Mouse (Mus musculus) c-Kit-negative CD71-positive TER-119-positive erythroid progenitor cells, embryonic 14.5 days (primary cell): ENCODE data around the gene Cacna1f.

Experiments used
- DNase-seq: peaks from one replicate; pipeline ENCODE4 v3.0.0-alpha.2; 2013; ENCODE audit warnings: low read depth, low spot score

Cacna1f gene

GRCm38 (mm10) chrX:7606783-7607182 is at the start of gene Cacna1f:
Gene Cacna1f (plus strand): TSS chrX:7607083.
- no peak for DNase-seq

GRCm38 (mm10) chrX:7563076-7563475 is 43.8 kb upstream of the Cacna1f start:
- DNase-seq, result no peak

GRCm38 (mm10) chrX:7566352-7566751 is 40.5 kb upstream of the Cacna1f start:
- no peak for DNase-seq

- no peak for DNase-seq
Observed at GRCm38 (mm10) chrX:7567491-7567890, 39.4 kb upstream of the Cacna1f start.

- DNase-seq, result no peak
Observed at GRCm38 (mm10) chrX:7570481-7571175, 36.3 kb upstream of the Cacna1f start.

- DNase-seq, result no peak
Observed at GRCm38 (mm10) chrX:7571565-7572136, 35.2 kb upstream of the Cacna1f start.

GRCm38 (mm10) chrX:7572466-7572865 is 34.4 kb upstream of the Cacna1f start:
- no peak for DNase-seq

- DNase-seq, result no peak
Observed at GRCm38 (mm10) chrX:7573176-7574086, 33.5 kb upstream of the Cacna1f start, which contains the start of gene Foxp3. Gene Foxp3 (plus strand): TSS chrX:7573644.

- DNase-seq, result peak; percentile 87
Observed at GRCm38 (mm10) chrX:7574087-7574884, 32.6 kb upstream of the Cacna1f start, which contains the start of gene Ppp1r3f. Gene Ppp1r3f (minus strand): TSS chrX:7574283.

- no peak for DNase-seq
Observed at GRCm38 (mm10) chrX:7574885-7575231, 32.0 kb upstream of the Cacna1f start.

GRCm38 (mm10) chrX:7581151-7581550 is 25.7 kb upstream of the Cacna1f start:
- no peak for DNase-seq

GRCm38 (mm10) chrX:7583881-7584280 is 23.0 kb upstream of the Cacna1f start:
- DNase-seq, result no peak

GRCm38 (mm10) chrX:7586356-7586755 is 20.5 kb upstream of the Cacna1f start:
- no peak for DNase-seq

- DNase-seq, result no peak
Observed at GRCm38 (mm10) chrX:7595371-7595770, 11.5 kb upstream of the Cacna1f start.

- DNase-seq, result no peak
Observed at GRCm38 (mm10) chrX:7604004-7604403, 2.9 kb upstream of the Cacna1f start.

GRCm38 (mm10) chrX:7604879-7605574 is 1.9 kb upstream of the Cacna1f start, which contains the start of gene Ccdc22:
Gene Ccdc22 (minus strand): TSS chrX:7605517.
- DNase-seq, result peak; percentile 68

- no peak for DNase-seq
Observed at GRCm38 (mm10) chrX:7605575-7605941, 1.3 kb upstream of the Cacna1f start.

GRCm38 (mm10) chrX:7610035-7610434 is 3.2 kb downstream of the Cacna1f start:
- DNase-seq, result no peak

GRCm38 (mm10) chrX:7610536-7611258 is 3.8 kb downstream of the Cacna1f start:
- no peak for DNase-seq

GRCm38 (mm10) chrX:7617889-7618551 is 11.1 kb downstream of the Cacna1f start:
- no peak for DNase-seq
